Mouse (Mus musculus): Measurements from ENCODE around the gene Grhl1. TPM values are rescaled to one million over a fixed set of nuclear protein-coding genes. Genes with fewer than 3 reads are reported as not detected.
A peak's percentile ranks its signal among the peaks of the same experiment; 100 is the strongest.
"Not testable (repeated sequence)": the region's sequence is repeated elsewhere in the genome, so short reads cannot be mapped to it uniquely, and the experiment has no call there.

Grhl1 gene
- polyA plus RNA-seq, 1 experiment from 2014 or later: 2.2 TPM

- no peak overlapping the region for H3K4me3 ChIP-seq (ENCODE audit: control insufficient read depth in 1 of 2, insufficient read depth in 1 of 2, low read depth in 1 of 2, low read length in 2 of 2)
- H3K27me3 ChIP-seq (ENCODE audit: control insufficient read depth, insufficient read depth, low read length): no peaks in the 10 kb centered on the region
- H3K4me1 ChIP-seq (ENCODE audit: control insufficient read depth in 2 of 2, insufficient read depth in 2 of 2, low read length in 2 of 2): peaks cover 11 to 21% of the 10 kb centered on the region in 2 experiments; a peak in 3 of 4 replicates
- no peak overlapping the region for H3K4me2 ChIP-seq (ENCODE audit: low read length)
- ATAC-seq (ENCODE audit: insufficient number of reproducible peaks, insufficient read depth, low FRiP score, low read depth): no peak
- 85% methylated on average over 5 of the region's 5 CpGs for whole genome bisulfite sequencing
- H3K27ac ChIP-seq (replicated peaks in 1 of 2; ENCODE audit: control insufficient read depth in 1 of 2, insufficient read depth in 1 of 2, low read depth in 2 of 2, low read length in 2 of 2): no peak overlapping the region
- no peaks in the 10 kb centered on the region for H3K36me3 ChIP-seq (ENCODE audit: control insufficient read depth, insufficient read depth, low read length)
- H3K9me3 ChIP-seq (ENCODE audit: control insufficient read depth, low read length): no peaks in the 10 kb centered on the region
- H3K9ac ChIP-seq (ENCODE audit: low read length): no peak overlapping the region
Observed at GRCm38 (mm10) chr12:24626401-24626800, 54.3 kb downstream of the Grhl1 start.

GRCm38 (mm10) chr12:24627215-24627614 is 55.1 kb downstream of the Grhl1 start:
- peak; percentile 54; the same call in 1 of the 2 replicates for ATAC-seq (ENCODE audit: insufficient number of reproducible peaks, insufficient read depth, low FRiP score, low read depth)
- H3K27ac ChIP-seq (replicated peaks in 1 of 2; ENCODE audit: control insufficient read depth in 1 of 2, insufficient read depth in 1 of 2, low read depth in 2 of 2, low read length in 2 of 2): no peak overlapping the region
- peaks cover 11 to 21% of the 10 kb centered on the region in 2 experiments; a peak in 3 of 4 replicates for H3K4me1 ChIP-seq (ENCODE audit: control insufficient read depth in 2 of 2, insufficient read depth in 2 of 2, low read length in 2 of 2)
- H3K4me3 ChIP-seq (ENCODE audit: control insufficient read depth in 1 of 2, insufficient read depth in 1 of 2, low read depth in 1 of 2, low read length in 2 of 2): no peak overlapping the region
- WGBS: 33% methylated on average over 3 of the region's 3 CpGs
- H3K27me3 ChIP-seq (ENCODE audit: control insufficient read depth, insufficient read depth, low read length): no peaks in the 10 kb centered on the region
- H3K36me3 ChIP-seq (ENCODE audit: control insufficient read depth, insufficient read depth, low read length): no peaks in the 10 kb centered on the region
- H3K4me2 ChIP-seq (ENCODE audit: low read length): no peak overlapping the region
- no peak overlapping the region for H3K9ac ChIP-seq (ENCODE audit: low read length)
- no peaks in the 10 kb centered on the region for H3K9me3 ChIP-seq (ENCODE audit: control insufficient read depth, low read length)

GRCm38 (mm10) chr12:24630220-24630619 is 58.1 kb downstream of the Grhl1 start:
- H3K27ac ChIP-seq (replicated peaks in 1 of 2; ENCODE audit: control insufficient read depth in 1 of 2, insufficient read depth in 1 of 2, low read depth in 2 of 2, low read length in 2 of 2): no peak overlapping the region

GRCm38 (mm10) chr12:24632404-24632803 is 60.3 kb downstream of the Grhl1 start:
- Histone ChIP-seq H3K27ac (replicated peaks in 1 of 2; ENCODE audit: control insufficient read depth in 1 of 2, insufficient read depth in 1 of 2, low read depth in 2 of 2, low read length in 2 of 2) (no peak overlapping the region), H3K36me3 (ENCODE audit: control insufficient read depth, insufficient read depth, low read length) (no peaks in the 10 kb centered on the region), H3K27me3 (ENCODE audit: control insufficient read depth, insufficient read depth, low read length) (no peaks in the 10 kb centered on the region), H3K4me1 (ENCODE audit: control insufficient read depth in 2 of 2, insufficient read depth in 2 of 2, low read length in 2 of 2) (peaks cover 14 to 22% of the 10 kb centered on the region in 2 experiments), H3K4me3 (ENCODE audit: control insufficient read depth in 1 of 2, insufficient read depth in 1 of 2, low read depth in 1 of 2, low read length in 2 of 2) (no peak overlapping the region), H3K9ac (ENCODE audit: low read length) (no peak overlapping the region), H3K4me2 (ENCODE audit: low read length) (no peak overlapping the region), H3K9me3 (ENCODE audit: control insufficient read depth, low read length) (no peaks in the 10 kb centered on the region)
- 56% methylated on average over 4 of the region's 4 CpGs for WGBS
- ATAC-seq (ENCODE audit: insufficient number of reproducible peaks, insufficient read depth, low FRiP score, low read depth): no peak

More at GRCm38 (mm10) chr12:24630220-24630619, 58.1 kb downstream of the Grhl1 start:
- Histone ChIP-seq H3K27me3 (ENCODE audit: control insufficient read depth, insufficient read depth, low read length) (no peaks in the 10 kb centered on the region), H3K9me3 (ENCODE audit: control insufficient read depth, low read length) (no peaks in the 10 kb centered on the region), H3K4me2 (ENCODE audit: low read length) (no peak overlapping the region), H3K9ac (ENCODE audit: low read length) (no peak overlapping the region), H3K36me3 (ENCODE audit: control insufficient read depth, insufficient read depth, low read length) (no peaks in the 10 kb centered on the region), H3K4me1 (ENCODE audit: control insufficient read depth in 2 of 2, insufficient read depth in 2 of 2, low read length in 2 of 2) (peaks cover 16 to 23% of the 10 kb centered on the region in 2 experiments), H3K4me3 (ENCODE audit: control insufficient read depth in 1 of 2, insufficient read depth in 1 of 2, low read depth in 1 of 2, low read length in 2 of 2) (no peak overlapping the region)
- 77% methylated on average over 1 of the region's 1 CpGs for WGBS
- ATAC-seq (ENCODE audit: insufficient number of reproducible peaks, insufficient read depth, low FRiP score, low read depth): no peak

- Histone ChIP-seq H3K4me3 (ENCODE audit: control insufficient read depth in 1 of 2, insufficient read depth in 1 of 2, low read depth in 1 of 2, low read length in 2 of 2) (no peak overlapping the region), H3K9me3 (ENCODE audit: control insufficient read depth, low read length) (no peaks in the 10 kb centered on the region), H3K27me3 (ENCODE audit: control insufficient read depth, insufficient read depth, low read length) (no peaks in the 10 kb centered on the region), H3K9ac (ENCODE audit: low read length) (no peak overlapping the region), H3K4me2 (ENCODE audit: low read length) (no peak overlapping the region), H3K27ac (replicated peaks in 1 of 2; ENCODE audit: control insufficient read depth in 1 of 2, insufficient read depth in 1 of 2, low read depth in 2 of 2, low read length in 2 of 2) (peak overlapping the region; percentile 55 to 56; a peak in 2 of 4 replicates), H3K4me1 (ENCODE audit: control insufficient read depth in 2 of 2, insufficient read depth in 2 of 2, low read length in 2 of 2) (peaks cover 14 to 22% of the 10 kb centered on the region in 2 experiments), H3K36me3 (ENCODE audit: control insufficient read depth, insufficient read depth, low read length) (no peaks in the 10 kb centered on the region)
- no peak for ATAC-seq (ENCODE audit: insufficient number of reproducible peaks, insufficient read depth, low FRiP score, low read depth)
- 70% methylated on average over 1 of the region's 1 CpGs for WGBS
Observed at GRCm38 (mm10) chr12:24633753-24634191, 61.7 kb downstream of the Grhl1 start.

GRCm38 (mm10) chr12:24634212-24634611 is 62.1 kb downstream of the Grhl1 start:
- no peaks in the 10 kb centered on the region for H3K27me3 ChIP-seq (ENCODE audit: control insufficient read depth, insufficient read depth, low read length)
- no peaks in the 10 kb centered on the region for H3K36me3 ChIP-seq (ENCODE audit: control insufficient read depth, insufficient read depth, low read length)
- H3K9me3 ChIP-seq (ENCODE audit: control insufficient read depth, low read length): no peaks in the 10 kb centered on the region
- H3K4me3 ChIP-seq (ENCODE audit: control insufficient read depth in 1 of 2, insufficient read depth in 1 of 2, low read depth in 1 of 2, low read length in 2 of 2): no peak overlapping the region
- 31% methylated on average over 4 of the region's 4 CpGs for WGBS
- ATAC-seq (ENCODE audit: insufficient number of reproducible peaks, insufficient read depth, low FRiP score, low read depth): no peak
- H3K4me2 ChIP-seq (ENCODE audit: low read length): no peak overlapping the region
- H3K27ac ChIP-seq (replicated peaks in 1 of 2; ENCODE audit: control insufficient read depth in 1 of 2, insufficient read depth in 1 of 2, low read depth in 2 of 2, low read length in 2 of 2): peak overlapping the region; percentile 55 to 56; a peak in 2 of 4 replicates
- H3K4me1 ChIP-seq (ENCODE audit: control insufficient read depth in 2 of 2, insufficient read depth in 2 of 2, low read length in 2 of 2): peaks cover 14 to 22% of the 10 kb centered on the region in 2 experiments
- H3K9ac ChIP-seq (ENCODE audit: low read length): no peak overlapping the region

- H3K4me1 ChIP-seq (ENCODE audit: control insufficient read depth in 2 of 2, insufficient read depth in 2 of 2, low read length in 2 of 2): peaks cover 14 to 22% of the 10 kb centered on the region in 2 experiments
- no peaks in the 10 kb centered on the region for H3K36me3 ChIP-seq (ENCODE audit: control insufficient read depth, insufficient read depth, low read length)
- ATAC-seq (ENCODE audit: insufficient number of reproducible peaks, insufficient read depth, low FRiP score, low read depth): no peak
- H3K4me3 ChIP-seq (ENCODE audit: control insufficient read depth in 1 of 2, insufficient read depth in 1 of 2, low read depth in 1 of 2, low read length in 2 of 2): no peak overlapping the region
- no peak overlapping the region for H3K9ac ChIP-seq (ENCODE audit: low read length)
- no peak overlapping the region for H3K4me2 ChIP-seq (ENCODE audit: low read length)
- H3K27me3 ChIP-seq (ENCODE audit: control insufficient read depth, insufficient read depth, low read length): no peaks in the 10 kb centered on the region
- H3K27ac ChIP-seq (replicated peaks in 1 of 2; ENCODE audit: control insufficient read depth in 1 of 2, insufficient read depth in 1 of 2, low read depth in 2 of 2, low read length in 2 of 2): peak overlapping the region in 1 of 2 experiments; percentile 55; a peak in 1 of 4 replicates
- 85% methylated on average over 3 of the region's 3 CpGs for WGBS
- no peaks in the 10 kb centered on the region for H3K9me3 ChIP-seq (ENCODE audit: control insufficient read depth, low read length)
Observed at GRCm38 (mm10) chr12:24634648-24635047, 62.6 kb downstream of the Grhl1 start.

- ATAC-seq (ENCODE audit: insufficient number of reproducible peaks, insufficient read depth, low FRiP score, low read depth); H3K27me3 ChIP-seq (ENCODE audit: control insufficient read depth, insufficient read depth, low read length); H3K9ac ChIP-seq (ENCODE audit: low read length); H3K4me3 ChIP-seq (ENCODE audit: control insufficient read depth in 1 of 2, insufficient read depth in 1 of 2, low read depth in 1 of 2, low read length in 2 of 2); H3K4me2 ChIP-seq (ENCODE audit: low read length); H3K36me3 ChIP-seq (ENCODE audit: control insufficient read depth, insufficient read depth, low read length); H3K27ac ChIP-seq (replicated peaks in 1 of 2; ENCODE audit: control insufficient read depth in 1 of 2, insufficient read depth in 1 of 2, low read depth in 2 of 2, low read length in 2 of 2); H3K9me3 ChIP-seq (ENCODE audit: control insufficient read depth, low read length): not testable (repeated sequence)
- WGBS: 95% methylated on average over 10 of the region's 10 CpGs
- peaks cover 6 to 22% of the 10 kb centered on the region in 2 experiments for H3K4me1 ChIP-seq (ENCODE audit: control insufficient read depth in 2 of 2, insufficient read depth in 2 of 2, low read length in 2 of 2)
Observed at GRCm38 (mm10) chr12:24638787-24639186, 66.7 kb downstream of the Grhl1 start.
